Mouse (Mus musculus) hindbrain, embryonic 10.5 days (tissue): Measurements from ENCODE around the gene Bst2. TPM values are rescaled to one million over a fixed set of nuclear protein-coding genes. Genes with fewer than 3 reads are reported as not detected.
"Not testable (repeated sequence)": the region's sequence is repeated elsewhere in the genome, so short reads cannot be mapped to it uniquely, and the experiment has no call there.

Source experiments
- DNase-seq: peaks from one replicate; pipeline ENCODE4 v3.0.0-alpha.2; 2017; ENCODE audit warnings: low spot score
- H3K27ac ChIP-seq: fragments of 300-500 bp; sonication (generic); 2 replicates; pipeline ENCODE4 v1.5.1; 2016; ENCODE audit warnings: mild to moderate bottlenecking, moderate library complexity
- H3K27me3 ChIP-seq: fragments of 300-500 bp; sonication (generic); 2 replicates; pipeline ENCODE4 v1.6.1; 2016; ENCODE audit warnings: mild to moderate bottlenecking; ENCODE audit not compliant: poor library complexity, insufficient read depth, severe bottlenecking
- H3K36me3 ChIP-seq: fragments of 300-500 bp; sonication (generic); 2 replicates; pipeline ENCODE4 v1.6.1; 2016; ENCODE audit warnings: mild to moderate bottlenecking, moderate library complexity
- H3K4me1 ChIP-seq: fragments of 300-500 bp; sonication (generic); replicated peaks from 2 replicates; pipeline ENCODE4 v1.6.1; 2016; ENCODE audit warnings: mild to moderate bottlenecking
- H3K4me3 ChIP-seq: fragments of 300-500 bp; sonication (generic); 2 replicates; pipeline ENCODE4 v1.5.1; 2016; ENCODE audit warnings: mild to moderate bottlenecking, moderate library complexity
- H3K9me3 ChIP-seq: fragments of 300-500 bp; sonication (generic); 2 replicates; pipeline ENCODE4 v1.6.1; 2016; ENCODE audit warnings: mild to moderate bottlenecking, moderate library complexity
- WGBS: fragments of 180-500 bp; shearing (Covaris S2); methylation state at CpG from one replicate; pipeline ENCODE4 v1.1.7; 2016; 5-methylcytosine and 5-hydroxymethylcytosine counted together
- polyA plus RNA-seq: library from polyadenylated mRNA; unstranded; fragments of >200 nt; fragmentation: Nextera tagmentation; extraction: Ambion mirVana; gene quantifications from 2 replicates; pipeline ENCODE4 v1.2.1, GENCODE M21; 2016

Bst2 gene
- polyA plus RNA-seq, 1 experiment from 2014 or later, result 8.9 TPM

- peaks cover 56% of the 10 kb centered on the region for H3K27me3 ChIP-seq
These were observed 17.4 kb upstream of the Bst2 start for GRCm38 (mm10) chr8:71554644-71555043.

GRCm38 (mm10) chr8:71554001-71554400 is 16.7 kb upstream of the Bst2 start:
- peaks cover 50% of the 10 kb centered on the region for H3K27me3 ChIP-seq
- H3K27ac ChIP-seq, result no peak overlapping the region
- WGBS, result 83% methylated on average over 6 of the region's 6 CpGs

More at GRCm38 (mm10) chr8:71554644-71555043, 17.4 kb upstream of the Bst2 start:
- no peak for DNase-seq
- Histone ChIP-seq H3K27ac (no peak overlapping the region), H3K36me3 (no peaks in the 10 kb centered on the region), H3K4me1 (peaks cover 12% of the 10 kb centered on the region), H3K4me3 (no peak overlapping the region), H3K9me3 (no peaks in the 10 kb centered on the region)
- WGBS, result 94% methylated on average over 2 of the region's 2 CpGs

GRCm38 (mm10) chr8:71552770-71553169 is 15.5 kb upstream of the Bst2 start:
- DNase-seq, result no peak
- Histone ChIP-seq H3K27ac (no peak overlapping the region), H3K4me3 (no peak overlapping the region), H3K9me3 (no peaks in the 10 kb centered on the region), H3K4me1 (no peaks in the 10 kb centered on the region), H3K27me3 (peaks cover 37% of the 10 kb centered on the region), H3K36me3 (peaks cover 10% of the 10 kb centered on the region)
- WGBS, result 64% methylated on average over 6 of the region's 6 CpGs

More at GRCm38 (mm10) chr8:71554001-71554400, 16.7 kb upstream of the Bst2 start:
- no peak for DNase-seq
- no peaks in the 10 kb centered on the region for H3K36me3 ChIP-seq
- no peaks in the 10 kb centered on the region for H3K9me3 ChIP-seq
- H3K4me3 ChIP-seq, result no peak overlapping the region
- peaks cover 10% of the 10 kb centered on the region for H3K4me1 ChIP-seq

GRCm38 (mm10) chr8:71550754-71551153 is 13.5 kb upstream of the Bst2 start:
- Histone ChIP-seq H3K4me1 (no peaks in the 10 kb centered on the region), H3K36me3 (peaks cover 29% of the 10 kb centered on the region), H3K9me3 (no peaks in the 10 kb centered on the region), H3K27me3 (peaks cover 17% of the 10 kb centered on the region), H3K4me3 (no peak overlapping the region), H3K27ac (no peak overlapping the region)
- WGBS, result 73% methylated on average over 7 of the region's 7 CpGs
- no peak for DNase-seq

- Histone ChIP-seq H3K4me3 (no peak overlapping the region), H3K27me3 (no peaks in the 10 kb centered on the region), H3K4me1 (peaks cover 13% of the 10 kb centered on the region), H3K27ac (no peak overlapping the region), H3K9me3 (no peaks in the 10 kb centered on the region), H3K36me3 (peaks cover 37% of the 10 kb centered on the region)
- WGBS, result 92% methylated on average over 7 of the region's 7 CpGs
- DNase-seq, result no peak
These were observed 10.3 kb upstream of the Bst2 start for GRCm38 (mm10) chr8:71547590-71547989.

- Histone ChIP-seq H3K27ac (no peak overlapping the region), H3K36me3 (peaks cover 37% of the 10 kb centered on the region), H3K4me1 (peaks cover 13% of the 10 kb centered on the region), H3K4me3 (no peak overlapping the region), H3K27me3 (no peaks in the 10 kb centered on the region), H3K9me3 (no peaks in the 10 kb centered on the region)
- no peak for DNase-seq
- 95% methylated on average over 11 of the region's 11 CpGs for WGBS
These were observed 7.8 kb upstream of the Bst2 start for GRCm38 (mm10) chr8:71545053-71545452.

- Histone ChIP-seq H3K36me3 (peaks cover 35% of the 10 kb centered on the region), H3K9me3 (no peaks in the 10 kb centered on the region), H3K27ac (no peak overlapping the region), H3K4me3 (peak overlapping the region; percentile 89), H3K27me3 (no peaks in the 10 kb centered on the region), H3K4me1 (peaks cover 13% of the 10 kb centered on the region)
- DNase-seq, result no peak
- WGBS, result 88% methylated on average over 9 of the region's 9 CpGs
These were observed 6.5 kb upstream of the Bst2 start for GRCm38 (mm10) chr8:71543755-71544154.

- WGBS, result under 1% methylated on average over 55 of the region's 55 CpGs
- Histone ChIP-seq H3K4me3 (peak within 1 kb of the TSS; percentile 89), H3K9me3 (no peaks in the 10 kb centered on the region), H3K27me3 (peaks cover 9% of the 10 kb centered on the region), H3K27ac (peak within 1 kb of the TSS; percentile 88), H3K4me1 (peaks cover 16% of the 10 kb centered on the region), H3K36me3 (peaks cover 27% of the 10 kb centered on the region)
- DNase-seq, result peak; percentile 97
These were observed 5.5 kb upstream of the Bst2 start, which contains the start of gene Mvb12a for GRCm38 (mm10) chr8:71542632-71543343. Gene Mvb12a, plus strand, starts transcription at chr8:71542922.

- Histone ChIP-seq H3K4me1 (peaks cover 18% of the 10 kb centered on the region), H3K27me3 (peaks cover 45% of the 10 kb centered on the region), H3K4me3 (no peak overlapping the region), H3K27ac (0 out of 2 replicates have a peak overlapping the region, but pooled peaks have one; percentile 23), H3K36me3 (no peaks in the 10 kb centered on the region), H3K9me3 (no peaks in the 10 kb centered on the region)
- DNase-seq, result no peak
- WGBS, result 63% methylated on average over 5 of the region's 5 CpGs
These were observed 1.6 kb downstream of the Bst2 start for GRCm38 (mm10) chr8:71535663-71536062.

GRCm38 (mm10) chr8:71534263-71534810 is 2.9 kb downstream of the Bst2 start:
- no peaks in the 10 kb centered on the region for H3K36me3 ChIP-seq
- DNase-seq, result no peak
- H3K4me1 ChIP-seq, result peaks cover 18% of the 10 kb centered on the region
- no peak overlapping the region for H3K4me3 ChIP-seq
- peaks cover 45% of the 10 kb centered on the region for H3K27me3 ChIP-seq
- H3K27ac ChIP-seq, result no peak overlapping the region
- 33% methylated on average over 3 of the region's 3 CpGs for WGBS
- H3K9me3 ChIP-seq, result no peaks in the 10 kb centered on the region

GRCm38 (mm10) chr8:71530735-71531467 is 6.4 kb downstream of the Bst2 start:
- not testable (repeated sequence) for H3K27ac ChIP-seq, H3K9me3 ChIP-seq, H3K36me3 ChIP-seq, H3K4me3 ChIP-seq, DNase-seq
- WGBS, result 72% methylated on average over 7 of the region's 12 CpGs
- Histone ChIP-seq H3K27me3 (peaks cover 46% of the 10 kb centered on the region), H3K4me1 (peaks cover 19% of the 10 kb centered on the region)

GRCm38 (mm10) chr8:71528362-71529073 is 8.7 kb downstream of the Bst2 start:
- H3K27me3 ChIP-seq, result peaks cover 56% of the 10 kb centered on the region
- H3K9me3 ChIP-seq, result no peaks in the 10 kb centered on the region
- no peaks in the 10 kb centered on the region for H3K36me3 ChIP-seq
- peak overlapping the region; percentile 40; the same call in 1 of the 2 replicates for H3K27ac ChIP-seq
- H3K4me1 ChIP-seq, result peaks cover 20% of the 10 kb centered on the region
- 87% methylated on average over 11 of the region's 11 CpGs for WGBS
- no peak for DNase-seq
- no peak overlapping the region for H3K4me3 ChIP-seq
